Mouse (Mus musculus): ENCODE measurements at regions not wholly inside any gene's neighbourhood (a gene's known extent, or its start where the extent isn't known, plus 50 kb on each side); places are given as distances from the start of the nearest gene placed in this dataset.

DNA sequence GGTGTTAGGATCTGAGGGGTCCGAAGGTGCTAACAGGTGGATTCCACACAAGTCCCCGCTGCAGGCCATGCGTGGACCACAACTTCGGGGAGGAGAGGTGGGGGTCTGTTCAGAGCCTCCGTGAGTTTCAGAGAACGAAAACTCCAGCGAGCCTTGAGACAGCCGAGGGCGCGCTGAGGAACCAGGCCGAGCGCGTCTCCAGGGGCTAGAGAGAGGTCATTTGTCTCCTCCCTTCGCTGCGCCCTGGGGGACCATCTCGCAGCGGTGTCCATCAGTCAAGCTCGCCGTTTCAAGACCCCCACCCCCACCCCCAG lies 89.6 kb upstream of the Dio3 start:
- 11% methylated on average over 19 of the region's 19 CpGs for WGBS
- ATAC-seq: no peak

GRCm38 (mm10) chr12:110192186-110192585 lies 86.7 kb upstream of the Dio3 start:
- peaks cover 26% of the 10 kb centered on the region for H3K27me3 ChIP-seq (replicated peaks; ENCODE audit: control insufficient read depth, insufficient read depth, low read length)
- H3K27ac ChIP-seq (ENCODE audit: low read length): no peak overlapping the region
- no peak overlapping the region for H3K4me3 ChIP-seq (ENCODE audit: low read length)
- H3K4me1 ChIP-seq (ENCODE audit: control insufficient read depth, insufficient read depth, low read length): peaks cover 10% of the 10 kb centered on the region
- no peak overlapping the region for H3K4me2 ChIP-seq (ENCODE audit: low read depth, low read length)
- ATAC-seq: no peak
- no peaks in the 10 kb centered on the region for H3K36me3 ChIP-seq (ENCODE audit: control insufficient read depth, insufficient read depth, low read length)
- no peaks in the 10 kb centered on the region for H3K9me3 ChIP-seq (ENCODE audit: control insufficient read depth, low read length)
- WGBS: 82% methylated on average over 8 of the region's 8 CpGs
- H3K9ac ChIP-seq (ENCODE audit: low read depth, low read length): no peak overlapping the region

More for the DNA sequence above, 89.6 kb upstream of the Dio3 start:
- no peaks in the 10 kb centered on the region for H3K36me3 ChIP-seq (ENCODE audit: control insufficient read depth, insufficient read depth, low read length)
- no peak overlapping the region for H3K9ac ChIP-seq (ENCODE audit: low read depth, low read length)
- no peak overlapping the region for H3K27ac ChIP-seq (ENCODE audit: low read length)
- peaks cover 43% of the 10 kb centered on the region for H3K27me3 ChIP-seq (replicated peaks; ENCODE audit: control insufficient read depth, insufficient read depth, low read length)
- H3K9me3 ChIP-seq (ENCODE audit: control insufficient read depth, low read length): no peaks in the 10 kb centered on the region
- peak overlapping the region; percentile 32 for H3K4me2 ChIP-seq (ENCODE audit: low read depth, low read length)
- peaks cover 10% of the 10 kb centered on the region for H3K4me1 ChIP-seq (ENCODE audit: control insufficient read depth, insufficient read depth, low read length)
- H3K4me3 ChIP-seq (ENCODE audit: low read length): peak overlapping the region; percentile 16

DNA sequence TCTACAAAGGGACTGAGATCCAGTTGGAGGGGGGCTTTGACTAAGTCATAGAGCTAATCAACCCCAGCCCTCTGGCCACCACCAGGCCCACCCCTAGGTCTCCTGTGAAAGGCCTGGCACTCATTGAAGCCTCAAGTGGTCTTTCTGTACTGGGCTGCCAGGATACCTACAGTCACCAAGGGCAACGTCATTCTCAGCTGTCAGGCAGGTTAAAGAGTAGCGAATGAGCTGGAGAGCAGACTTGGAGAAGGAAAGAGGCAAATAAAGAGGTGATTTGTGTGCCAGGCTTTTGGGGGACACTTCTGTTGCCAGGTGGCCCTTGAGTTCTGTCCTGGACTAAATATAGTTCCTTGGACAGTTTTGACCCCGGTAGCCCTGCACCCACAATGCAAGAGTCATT lies 81.5 kb upstream of the Dio3 start:
- H3K9me3 ChIP-seq (ENCODE audit: control insufficient read depth, low read length): no peaks in the 10 kb centered on the region
- H3K27ac ChIP-seq (ENCODE audit: low read length): no peak overlapping the region
- no peak overlapping the region for H3K4me2 ChIP-seq (ENCODE audit: low read depth, low read length)
- no peaks in the 10 kb centered on the region for H3K36me3 ChIP-seq (ENCODE audit: control insufficient read depth, insufficient read depth, low read length)
- H3K4me1 ChIP-seq (ENCODE audit: control insufficient read depth, insufficient read depth, low read length): 0 out of 2 replicates have a peak, but pooled peaks cover under 1% of the 10 kb centered on the region
- H3K9ac ChIP-seq (ENCODE audit: low read depth, low read length): no peak overlapping the region
- no peaks in the 10 kb centered on the region for H3K27me3 ChIP-seq (replicated peaks; ENCODE audit: control insufficient read depth, insufficient read depth, low read length)
- no peak overlapping the region for H3K4me3 ChIP-seq (ENCODE audit: low read length)
- ATAC-seq: no peak
- WGBS: 78% methylated on average over 3 of the region's 3 CpGs

DNA sequence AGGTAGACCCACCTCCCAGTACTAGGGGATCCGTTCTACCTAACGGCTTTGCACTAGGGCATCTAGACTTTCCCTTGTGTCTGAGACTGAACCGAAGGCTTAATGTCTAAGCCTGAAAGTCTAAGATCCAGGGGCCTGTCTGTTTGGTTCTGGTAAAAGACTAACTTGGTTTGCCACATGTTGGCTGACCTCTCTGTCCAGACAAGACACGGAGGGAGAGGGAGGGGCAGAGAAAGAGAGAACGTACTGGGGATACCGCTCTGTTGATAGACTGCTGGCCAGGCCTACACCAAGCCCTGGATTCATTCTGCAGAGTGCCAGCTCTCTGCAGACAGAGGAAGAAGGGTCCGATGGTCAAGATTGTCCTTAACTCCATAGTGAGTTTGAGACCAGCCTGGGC lies 78.4 kb upstream of the Dio3 start:
- no peak overlapping the region for H3K4me2 ChIP-seq (ENCODE audit: low read depth, low read length)
- no peak overlapping the region for H3K4me3 ChIP-seq (ENCODE audit: low read length)
- no peak overlapping the region for H3K27ac ChIP-seq (ENCODE audit: low read length)
- H3K9ac ChIP-seq (ENCODE audit: low read depth, low read length): no peak overlapping the region
- WGBS: 90% methylated on average over 7 of the region's 7 CpGs
- no peaks in the 10 kb centered on the region for H3K9me3 ChIP-seq (ENCODE audit: control insufficient read depth, low read length)
- H3K4me1 ChIP-seq (ENCODE audit: control insufficient read depth, insufficient read depth, low read length): peaks cover 21% of the 10 kb centered on the region; the same call in 1 of the 2 replicates
- H3K27me3 ChIP-seq (replicated peaks; ENCODE audit: control insufficient read depth, insufficient read depth, low read length): no peaks in the 10 kb centered on the region
- H3K36me3 ChIP-seq (ENCODE audit: control insufficient read depth, insufficient read depth, low read length): no peaks in the 10 kb centered on the region
- ATAC-seq: no peak

- Histone ChIP-seq H3K4me2 (ENCODE audit: low read depth, low read length) (no peak overlapping the region), H3K36me3 (ENCODE audit: control insufficient read depth, insufficient read depth, low read length) (no peaks in the 10 kb centered on the region), H3K27me3 (replicated peaks; ENCODE audit: control insufficient read depth, insufficient read depth, low read length) (no peaks in the 10 kb centered on the region), H3K4me1 (ENCODE audit: control insufficient read depth, insufficient read depth, low read length) (peaks cover 21% of the 10 kb centered on the region; the same call in 1 of the 2 replicates), H3K27ac (ENCODE audit: low read length) (no peak overlapping the region), H3K4me3 (ENCODE audit: low read length) (no peak overlapping the region), H3K9ac (ENCODE audit: low read depth, low read length) (no peak overlapping the region), H3K9me3 (ENCODE audit: control insufficient read depth, low read length) (no peaks in the 10 kb centered on the region)
- ATAC-seq: no peak
- WGBS: 73% methylated on average over 4 of the region's 4 CpGs
Observed at GRCm38 (mm10) chr12:110200887-110201286, 78.0 kb upstream of the Dio3 start.

DNA sequence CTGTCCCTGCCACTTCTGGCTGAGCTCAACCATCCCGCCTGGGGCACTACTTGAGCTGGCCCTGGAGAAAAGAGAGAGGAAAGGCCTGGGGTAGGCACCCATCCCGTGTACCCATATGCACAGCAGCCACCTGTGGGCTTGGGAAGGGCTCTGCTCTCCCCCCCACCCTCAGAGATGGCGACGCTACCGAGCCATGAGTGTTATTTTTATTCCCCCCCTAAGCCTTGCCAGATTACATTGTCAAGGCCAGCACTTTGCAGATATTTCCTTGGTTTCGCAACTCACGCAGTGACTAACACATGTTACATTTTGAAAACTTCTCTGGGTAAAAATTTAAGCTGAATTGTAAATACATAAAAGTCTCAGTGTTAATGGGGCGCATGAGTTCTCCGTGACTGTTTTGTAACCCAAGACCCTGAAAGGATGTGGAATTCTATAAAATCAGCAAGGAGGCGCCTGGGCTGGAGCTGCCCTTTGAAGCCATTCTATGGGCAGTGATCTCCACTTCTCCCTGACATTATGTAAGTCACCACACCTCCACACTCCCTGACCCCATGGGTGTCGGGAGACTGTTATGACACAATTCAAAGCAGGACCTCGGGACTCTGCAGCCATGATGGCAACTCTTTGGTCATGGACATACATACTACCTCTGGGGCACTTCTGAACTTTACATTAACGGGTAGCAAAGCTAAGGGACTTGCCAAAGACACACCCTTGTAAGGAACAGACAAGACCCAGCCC lies 75.4 kb upstream of the Dio3 start:
- H3K27me3 ChIP-seq (replicated peaks; ENCODE audit: control insufficient read depth, insufficient read depth, low read length): no peaks in the 10 kb centered on the region
- peak overlapping the region; percentile 36 for H3K27ac ChIP-seq (ENCODE audit: low read length)
- no peak overlapping the region for H3K4me3 ChIP-seq (ENCODE audit: low read length)
- H3K9ac ChIP-seq (ENCODE audit: low read depth, low read length): no peak overlapping the region
- peaks cover 34% of the 10 kb centered on the region for H3K4me1 ChIP-seq (ENCODE audit: control insufficient read depth, insufficient read depth, low read length)
- H3K9me3 ChIP-seq (ENCODE audit: control insufficient read depth, low read length): no peaks in the 10 kb centered on the region
- peak overlapping the region; percentile 39 for H3K4me2 ChIP-seq (ENCODE audit: low read depth, low read length)
- ATAC-seq: peak; percentile 57
- H3K36me3 ChIP-seq (ENCODE audit: control insufficient read depth, insufficient read depth, low read length): no peaks in the 10 kb centered on the region
- 51% methylated on average over 13 of the region's 13 CpGs for WGBS

- Histone ChIP-seq H3K9me3 (ENCODE audit: control insufficient read depth, low read length) (no peaks in the 10 kb centered on the region), H3K4me2 (ENCODE audit: low read depth, low read length) (peak overlapping the region; percentile 39), H3K27ac (ENCODE audit: low read length) (peak overlapping the region; percentile 56), H3K36me3 (ENCODE audit: control insufficient read depth, insufficient read depth, low read length) (no peaks in the 10 kb centered on the region), H3K27me3 (replicated peaks; ENCODE audit: control insufficient read depth, insufficient read depth, low read length) (no peaks in the 10 kb centered on the region), H3K4me3 (ENCODE audit: low read length) (no peak overlapping the region), H3K4me1 (ENCODE audit: control insufficient read depth, insufficient read depth, low read length) (peaks cover 34% of the 10 kb centered on the region), H3K9ac (ENCODE audit: low read depth, low read length) (no peak overlapping the region)
- peak; percentile 89 for ATAC-seq
- 43% methylated on average over 6 of the region's 6 CpGs for WGBS
Observed at GRCm38 (mm10) chr12:110204246-110204989, 74.5 kb upstream of the Dio3 start.

- no peak for ATAC-seq
- H3K27ac ChIP-seq (ENCODE audit: low read length): no peak overlapping the region
Observed at GRCm38 (mm10) chr12:110206271-110206670, 72.6 kb upstream of the Dio3 start.

DNA sequence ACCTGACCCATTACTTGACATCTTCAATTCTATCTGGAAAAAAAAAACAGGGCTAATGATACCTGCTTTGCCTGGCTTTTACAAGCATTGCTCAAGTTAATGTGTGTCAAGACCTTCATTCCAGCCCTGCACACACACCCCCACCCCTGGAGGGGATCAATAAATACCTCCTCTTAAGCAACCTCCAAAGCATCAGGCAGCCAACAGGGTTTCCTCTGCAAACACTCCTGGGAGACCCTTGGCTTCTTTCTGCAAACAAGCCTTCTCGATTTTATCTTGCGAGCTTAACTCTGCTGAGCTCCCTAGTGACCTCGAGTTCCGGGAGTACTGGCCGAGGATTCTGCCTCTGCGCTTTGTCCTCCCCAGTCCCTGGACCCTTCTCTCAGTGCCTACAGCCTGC lies 72.1 kb upstream of the Dio3 start:
- no peak; the same call in 1 of the 2 replicates for ATAC-seq
- Histone ChIP-seq H3K4me1 (ENCODE audit: control insufficient read depth, insufficient read depth, low read length) (peaks cover 34% of the 10 kb centered on the region), H3K27ac (ENCODE audit: low read length) (no peak overlapping the region), H3K9me3 (ENCODE audit: control insufficient read depth, low read length) (no peaks in the 10 kb centered on the region), H3K9ac (ENCODE audit: low read depth, low read length) (no peak overlapping the region), H3K4me3 (ENCODE audit: low read length) (no peak overlapping the region), H3K4me2 (ENCODE audit: low read depth, low read length) (no peak overlapping the region), H3K36me3 (ENCODE audit: control insufficient read depth, insufficient read depth, low read length) (no peaks in the 10 kb centered on the region), H3K27me3 (replicated peaks; ENCODE audit: control insufficient read depth, insufficient read depth, low read length) (no peaks in the 10 kb centered on the region)
- WGBS: 15% methylated on average over 6 of the region's 6 CpGs

More at GRCm38 (mm10) chr12:110206271-110206670, 72.6 kb upstream of the Dio3 start:
- H3K4me2 ChIP-seq (ENCODE audit: low read depth, low read length): no peak overlapping the region
- H3K27me3 ChIP-seq (replicated peaks; ENCODE audit: control insufficient read depth, insufficient read depth, low read length): no peaks in the 10 kb centered on the region
- H3K9me3 ChIP-seq (ENCODE audit: control insufficient read depth, low read length): no peaks in the 10 kb centered on the region
- H3K36me3 ChIP-seq (ENCODE audit: control insufficient read depth, insufficient read depth, low read length): no peaks in the 10 kb centered on the region
- peaks cover 34% of the 10 kb centered on the region for H3K4me1 ChIP-seq (ENCODE audit: control insufficient read depth, insufficient read depth, low read length)
- no peak overlapping the region for H3K4me3 ChIP-seq (ENCODE audit: low read length)
- H3K9ac ChIP-seq (ENCODE audit: low read depth, low read length): no peak overlapping the region
- WGBS: 28% methylated on average over 5 of the region's 5 CpGs

Measured in intestine, embryonic 16.5 days (tissue).